Mouse (Mus musculus) common myeloid progenitor, adult 5-6 weeks (primary cell): Measurements from ENCODE around the gene Enthd1. TPM values are rescaled to one million over a fixed set of nuclear protein-coding genes. Genes with fewer than 3 reads are reported as not detected.
"Not testable (repeated sequence)": the region's sequence is repeated elsewhere in the genome, so short reads cannot be mapped to it uniquely, and the experiment has no call there.

ENCODE experiments used
- ATAC-seq: replicated peaks from 2 replicates; pipeline ENCODE4 v1.8.0; 2016; ENCODE audit warnings: low read depth, mild to moderate bottlenecking, moderate TSS enrichment, inconsistent platforms; ENCODE audit not compliant: poor library complexity, severe bottlenecking
- total RNA-seq: library from RNA; stranded (forward); fragments of 200-1000, 187-1606 nt; gene quantifications from 2 replicates; pipeline ENCODE4 v1.2.3, GENCODE M21; 2017

Gene Enthd1
- not detected in 2 replicates for total RNA-seq

DNA sequence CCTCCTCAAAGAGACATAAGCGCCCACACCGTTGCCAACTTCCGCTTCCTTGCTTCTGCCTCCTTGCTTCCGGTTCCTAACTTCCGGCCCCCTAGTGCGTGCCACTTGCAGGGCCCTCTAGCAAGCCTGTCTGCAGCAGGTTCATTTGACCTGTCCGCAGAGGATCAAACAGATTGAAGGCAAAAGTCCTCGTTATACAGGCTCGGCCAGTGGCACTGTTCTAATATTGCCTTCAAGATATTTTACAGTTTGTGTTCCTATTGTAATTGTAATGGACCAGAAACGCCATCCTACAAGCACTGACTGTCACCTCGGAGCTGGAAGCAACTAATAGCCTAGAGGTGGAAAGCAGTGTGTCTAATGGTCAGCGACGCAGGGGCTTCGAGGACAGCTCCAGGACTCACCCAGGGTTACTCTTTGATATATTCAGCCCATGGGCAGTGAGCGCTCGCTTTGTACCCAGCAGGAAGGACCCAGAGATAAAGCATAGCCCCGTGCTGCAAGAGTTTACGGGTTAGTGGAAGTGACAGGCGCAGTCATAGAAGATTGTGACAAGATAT lies at the start of gene Enthd1:
Enthd1 (minus strand) TSS at position 51 of the 560 bp plus-strand sequence.
- ATAC-seq, result no peak

DNA sequence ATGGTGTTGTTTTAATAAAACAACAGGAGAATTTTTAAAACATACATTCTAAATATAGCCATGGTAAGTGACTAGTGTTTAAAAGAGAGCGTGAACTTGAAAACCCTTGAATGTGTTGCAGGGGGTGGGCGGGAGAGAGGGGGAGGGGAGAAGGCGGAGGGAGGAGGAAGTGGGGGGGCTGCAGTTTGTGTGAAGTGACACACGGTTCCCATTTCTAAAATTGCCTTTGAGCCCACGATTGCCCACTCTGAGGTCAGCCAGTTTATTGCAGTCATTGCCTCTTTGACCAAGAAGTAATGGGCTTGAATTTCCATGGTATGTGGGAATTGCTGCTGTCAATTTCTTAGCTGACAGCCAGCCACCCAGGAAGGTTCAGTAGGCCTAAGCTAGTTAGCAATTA lies 48.9 kb upstream of the Enthd1 start:
- no peak for ATAC-seq

DNA sequence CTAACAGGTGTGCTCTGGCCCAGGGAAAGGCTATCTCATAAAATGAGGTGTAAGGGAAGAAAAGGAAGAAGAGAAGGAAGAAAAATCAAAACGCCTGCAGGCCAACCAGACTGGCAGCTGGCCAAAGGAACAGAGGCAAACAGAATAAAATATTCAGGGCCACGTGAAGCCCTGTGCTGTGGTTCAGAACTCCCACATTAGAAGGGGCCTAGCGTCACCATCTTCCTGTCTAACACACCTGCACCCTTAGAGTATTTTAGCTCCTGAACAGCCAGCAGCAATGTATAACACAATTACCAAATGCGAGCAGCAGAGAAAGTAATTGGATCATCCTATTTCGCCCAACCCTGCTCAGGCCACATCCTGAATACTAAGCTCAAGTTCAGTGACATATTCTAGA lies 46.5 kb upstream of the Enthd1 start:
- no peak for ATAC-seq

DNA sequence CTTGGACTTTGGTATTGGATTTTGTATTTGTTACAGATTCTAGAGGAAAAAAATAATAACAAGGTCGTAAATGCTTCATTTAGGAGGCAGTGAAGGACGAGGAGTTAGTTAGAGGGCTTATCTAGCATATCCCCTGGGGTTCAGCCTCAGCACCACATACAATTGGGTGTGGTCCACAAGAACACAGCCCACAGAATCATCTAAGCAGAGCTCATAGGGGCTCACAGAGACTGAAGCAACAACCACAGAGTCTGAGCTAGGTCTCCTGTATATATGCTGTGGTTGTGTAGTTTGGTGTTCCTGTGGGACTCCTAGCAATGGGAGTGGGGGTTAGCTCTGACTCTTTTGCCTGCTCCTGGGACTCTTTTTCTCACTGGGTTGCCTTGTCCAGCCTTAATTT lies 45.4 kb upstream of the Enthd1 start:
- ATAC-seq, result no peak

DNA sequence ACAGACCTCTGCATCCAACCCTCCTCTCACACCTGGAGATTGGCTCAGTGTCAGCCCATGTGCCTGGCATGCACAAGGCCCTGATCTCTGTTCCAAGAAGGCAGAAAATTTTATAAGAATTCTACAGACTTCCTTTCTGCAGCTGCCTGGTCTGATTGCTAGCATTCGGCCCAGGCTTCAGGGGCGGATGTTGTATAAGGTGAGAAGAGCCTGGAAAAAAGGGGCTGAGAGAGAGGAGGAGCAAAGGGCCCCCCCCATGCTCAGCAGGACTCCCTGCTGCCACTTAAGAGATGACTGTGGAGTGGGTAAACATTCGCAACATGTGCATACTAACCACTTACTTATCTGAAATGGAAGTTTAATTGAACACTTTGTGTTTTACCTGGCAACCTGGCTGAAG lies 43.0 kb upstream of the Enthd1 start:
- no peak for ATAC-seq

DNA sequence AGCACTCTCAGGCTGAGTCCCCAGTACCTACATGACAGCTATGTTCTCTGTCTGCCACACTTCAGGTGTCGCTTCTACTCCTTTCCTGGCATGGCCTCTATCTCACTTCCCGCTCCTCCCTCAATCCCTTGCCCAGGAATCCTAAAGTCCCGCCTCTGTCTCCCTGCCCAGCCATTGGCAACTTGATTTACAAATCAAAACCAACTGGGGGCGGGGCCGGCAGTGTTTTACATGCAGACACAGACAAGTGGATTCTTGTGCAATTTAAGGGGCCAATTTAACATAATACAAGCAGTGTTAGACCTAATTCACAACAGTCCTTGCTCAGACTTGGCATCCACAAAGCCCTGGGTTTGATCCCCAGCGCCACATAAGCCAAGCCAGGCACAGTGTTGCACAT lies 39.1 kb upstream of the Enthd1 start:
- ATAC-seq, result no peak

DNA sequence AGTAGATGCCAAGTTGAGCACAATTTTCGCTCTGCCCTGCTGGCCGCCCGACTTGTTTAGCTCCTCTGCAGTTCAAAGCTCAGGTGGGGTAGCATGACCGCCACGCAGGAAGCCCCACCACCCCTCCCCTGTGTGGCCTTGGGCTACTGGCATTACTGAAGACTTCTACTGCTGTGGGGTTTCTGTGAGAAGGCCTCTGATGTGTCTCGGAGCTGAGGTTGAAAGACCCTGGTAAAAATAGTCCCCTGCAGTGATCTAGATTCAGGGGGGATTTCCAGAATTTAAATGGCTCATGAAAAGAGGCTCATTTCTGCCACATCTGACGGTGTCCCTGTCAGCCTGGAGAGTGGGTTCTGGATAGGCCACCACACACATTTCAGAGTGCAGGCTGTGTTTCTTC lies 37.5 kb upstream of the Enthd1 start:
- ATAC-seq, result no peak

DNA sequence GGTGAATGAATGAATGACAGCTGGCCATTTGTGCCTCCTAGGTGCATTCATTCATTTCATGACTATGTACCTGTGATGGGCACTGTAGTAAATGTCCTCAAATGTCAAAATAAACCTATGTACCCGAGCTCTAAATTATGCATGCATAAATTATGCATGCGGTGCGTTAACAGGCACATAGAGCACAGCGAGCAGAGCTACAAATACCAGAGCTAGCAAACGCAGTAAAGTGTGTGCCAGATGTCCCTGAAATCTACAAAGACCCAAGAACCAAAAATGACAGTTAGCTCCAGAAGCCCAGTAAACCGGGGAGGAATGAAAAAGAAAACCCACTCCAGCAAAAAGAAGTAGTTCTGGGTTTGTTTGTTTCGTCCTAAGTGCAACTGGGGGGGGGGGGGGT lies 36.5 kb upstream of the Enthd1 start:
- no peak for ATAC-seq

DNA sequence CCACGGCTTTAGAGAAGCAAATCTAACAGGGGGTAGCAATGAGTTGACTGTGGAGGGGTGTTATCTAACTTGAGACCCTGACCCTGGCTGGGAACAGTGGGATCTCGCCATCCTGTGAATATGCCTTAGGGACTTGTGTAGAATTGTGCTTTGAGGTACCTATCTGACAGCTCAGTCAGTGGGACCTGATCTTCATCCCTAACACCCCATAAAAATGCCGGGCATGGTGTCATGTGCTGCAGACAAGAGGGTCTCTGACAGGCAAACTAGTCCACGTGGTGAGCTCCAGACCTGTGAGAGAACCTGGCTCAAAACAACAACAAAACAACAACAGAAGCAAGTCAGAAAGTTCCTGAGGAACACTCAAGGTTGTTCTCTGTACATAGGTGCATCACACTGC lies 34.9 kb upstream of the Enthd1 start:
- ATAC-seq, result no peak

DNA sequence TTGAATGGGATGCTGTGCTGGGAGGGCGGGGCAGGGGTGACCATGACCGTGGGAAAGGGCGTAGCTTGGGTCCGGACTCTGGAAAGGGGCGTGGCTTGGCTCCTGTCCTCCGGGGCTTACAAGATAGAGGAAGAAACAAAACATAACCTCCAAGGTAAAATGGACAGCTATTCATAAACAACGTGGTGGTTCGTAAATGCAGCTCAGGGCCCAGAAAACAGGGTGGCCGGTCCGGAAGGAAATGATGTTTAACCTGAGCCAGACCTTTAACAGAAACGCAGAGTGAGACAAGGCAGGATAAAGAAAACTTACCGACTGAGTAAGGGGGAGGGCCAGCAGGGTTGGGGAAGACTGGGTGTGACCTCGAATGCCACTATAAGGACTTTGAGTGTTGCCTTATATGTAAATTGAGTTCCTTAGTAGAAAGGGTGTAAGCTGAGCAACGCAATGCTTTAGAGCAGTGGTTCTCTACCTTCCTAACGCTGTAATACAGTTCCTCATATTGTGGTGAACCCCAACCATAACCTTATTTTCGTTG lies 34.3 kb upstream of the Enthd1 start:
- ATAC-seq, result peak; percentile 84

- ATAC-seq, result no peak
Observed at GRCm38 (mm10) chr15:80598750-80599149, 33.8 kb upstream of the Enthd1 start.

- no peak for ATAC-seq
Observed at GRCm38 (mm10) chr15:80593877-80594276, 28.9 kb upstream of the Enthd1 start.

GRCm38 (mm10) chr15:80592737-80593136 lies 27.8 kb upstream of the Enthd1 start:
- ATAC-seq, result no peak

- ATAC-seq, result no peak
Observed at GRCm38 (mm10) chr15:80590641-80591040, 25.7 kb upstream of the Enthd1 start.

DNA sequence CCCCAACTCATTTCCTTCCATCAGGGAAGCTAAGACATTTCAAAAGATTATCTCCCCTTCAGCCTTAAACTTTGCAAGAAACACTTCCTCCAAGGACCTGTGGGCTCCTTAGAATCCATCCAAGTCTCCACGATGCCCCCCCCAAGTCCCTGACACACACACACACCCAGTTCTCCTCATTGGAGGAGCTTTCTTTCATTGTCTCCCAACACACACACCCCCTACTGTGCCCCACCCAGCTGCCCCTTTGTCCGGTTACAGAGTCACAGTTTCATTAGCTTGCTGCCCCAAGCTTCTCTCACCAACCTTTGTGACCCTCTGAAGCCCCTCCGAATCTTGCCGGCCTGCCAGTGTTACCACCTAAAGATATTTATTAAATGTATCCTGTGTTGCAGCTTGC lies 21.3 kb upstream of the Enthd1 start:
- no peak for ATAC-seq

GRCm38 (mm10) chr15:80582581-80583495 lies 17.9 kb upstream of the Enthd1 start:
- peak; percentile 88 for ATAC-seq

DNA sequence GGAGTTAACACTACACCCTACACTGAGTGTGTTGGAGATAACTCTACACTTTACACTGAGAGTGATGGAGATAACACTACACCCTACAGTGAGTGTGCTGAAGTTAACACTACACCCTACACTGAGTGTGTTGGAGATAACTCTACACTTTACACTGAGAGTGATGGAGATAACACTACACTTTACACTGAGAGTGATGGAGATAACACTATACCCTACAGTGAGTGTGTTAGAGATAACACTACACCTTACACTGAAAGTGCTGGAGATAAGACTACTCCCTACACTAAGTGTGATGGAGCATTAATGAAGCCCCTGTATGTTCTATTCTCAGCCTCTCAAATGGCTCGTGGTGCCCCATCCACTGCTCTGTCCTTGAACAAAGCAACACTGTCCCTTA lies 15.6 kb upstream of the Enthd1 start:
- not testable (repeated sequence) for ATAC-seq

GRCm38 (mm10) chr15:80579121-80579520 lies 14.2 kb upstream of the Enthd1 start:
- no peak for ATAC-seq

GRCm38 (mm10) chr15:80577166-80577960 lies 12.4 kb upstream of the Enthd1 start:
- ATAC-seq, result no peak

GRCm38 (mm10) chr15:80576415-80576994 lies 11.5 kb upstream of the Enthd1 start:
- ATAC-seq, result no peak
